Mouse (Mus musculus) MEL (cell line): Measurements from ENCODE around the gene Ctnnd2.

Experiments
- CHD2 ChIP-seq: IDR thresholded peaks from 2 replicates; pipeline ENCODE4 v1.6.1; 2011; ENCODE audit warnings: low read length, improper control_type of control experiment
- CTCF ChIP-seq, 3 experiments: IDR thresholded peaks in 2 of 3; conservative IDR thresholded peaks in 1 of 3; 2 replicates each; pipeline ENCODE4 v1.5.1; 2011 to 2012; ENCODE audit warnings: low read length in 3 of 3, low read depth in 2 of 3, mild to moderate bottlenecking in 2 of 3, improper control_type of control experiment in 1 of 3, inconsistent platforms in 1 of 3, mixed read lengths in 1 of 3, moderate library complexity in 1 of 3; ENCODE audit not compliant: control insufficient read depth in 1 of 3, insufficient read depth in 1 of 3, poor library complexity in 1 of 3, severe bottlenecking in 1 of 3
- ELF1 ChIP-seq: IDR thresholded peaks from 2 replicates; pipeline ENCODE4 v1.6.1; 2014; ENCODE audit warnings: low read depth, mild to moderate bottlenecking, inconsistent platforms, low read length, improper control_type of control experiment, moderate library complexity
- MEF2A ChIP-seq: IDR thresholded peaks from 2 replicates; pipeline ENCODE4 v1.6.1; 2014; ENCODE audit warnings: low read depth, mild to moderate bottlenecking, inconsistent platforms, low read length, improper control_type of control experiment; ENCODE audit not compliant: poor library complexity, insufficient replicate concordance, severe bottlenecking; ENCODE audit errors: extremely low read depth
- MXI1 ChIP-seq: IDR thresholded peaks from 2 replicates; pipeline ENCODE4 v1.6.1; 2011; ENCODE audit warnings: mild to moderate bottlenecking, low read depth, low read length, improper control_type of control experiment
- POLR2AphosphoS5 ChIP-seq: IDR thresholded peaks from 2 replicates; pipeline ENCODE4 v1.6.1; 2012; ENCODE audit warnings: low read depth, borderline replicate concordance, mild to moderate bottlenecking, inconsistent platforms, low read length, moderate library complexity, mixed read lengths
- USF1 ChIP-seq: IDR thresholded peaks from 2 replicates; pipeline ENCODE4 v1.6.1; 2014; ENCODE audit warnings: low read depth, mild to moderate bottlenecking, inconsistent platforms, low read length, improper control_type of control experiment, moderate library complexity

DNA sequence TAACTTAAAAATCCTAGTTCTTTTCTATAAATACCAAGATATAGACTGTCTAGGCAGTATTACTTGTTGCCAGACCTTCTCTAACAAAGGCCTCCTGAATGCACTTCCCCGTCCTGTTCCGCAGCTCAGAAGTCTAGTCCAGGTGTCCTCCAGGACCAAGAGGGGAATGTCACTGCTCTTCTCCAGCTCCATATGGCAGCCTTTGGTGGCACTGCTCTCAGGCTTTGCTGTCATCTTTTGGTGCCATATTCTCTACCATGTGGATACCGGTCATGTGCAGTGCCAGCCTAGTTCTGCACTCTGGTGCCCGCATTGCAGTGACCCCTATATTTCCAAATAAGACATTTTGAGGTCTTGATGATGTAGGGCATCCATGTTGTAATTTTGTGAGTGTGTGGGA, 56.7 kb downstream of the Ctnnd2 start:
- TF ChIP-seq MXI1 (no peak), CTCF (IDR thresholded peaks at IDR 0.05 in 2 of 3, conservative IDR thresholded peaks at IDR 0.05 in 1 of 3; ENCODE audit: control insufficient read depth in 1 of 3, insufficient read depth in 1 of 3, low read depth in 2 of 3, low read length in 3 of 3, poor library complexity in 1 of 3, severe bottlenecking in 1 of 3) (no peak), POLR2AphosphoS5 (no peak), CHD2 (no peak), MEF2A (no peak), ELF1 (no peak), USF1 (no peak)
